Mouse (Mus musculus): ENCODE data around the gene Sel1l. TPM values are rescaled to one million over a fixed set of nuclear protein-coding genes. Genes with fewer than 3 reads are reported as not detected.

Gene Sel1l
- total RNA-seq (2015), result 66.3 TPM in 2 replicates
- total RNA-seq (2017), result 64.8 and 73.3 TPM in 2 replicates

- peak; percentile 97 for ATAC-seq (ENCODE audit: poor library complexity, severe bottlenecking)
Measured at GRCm38 (mm10) chr12:91849045-91849467, at the start of gene Sel1l. Sel1l (minus strand) TSS chr12:91849157.

- ATAC-seq (ENCODE audit: poor library complexity, severe bottlenecking), result no peak
Measured at GRCm38 (mm10) chr12:91892622-91893560, 43.9 kb upstream of the Sel1l start.

- no peak for ATAC-seq (ENCODE audit: poor library complexity, severe bottlenecking)
Measured at GRCm38 (mm10) chr12:91880431-91880830, 31.5 kb upstream of the Sel1l start.

- ATAC-seq (ENCODE audit: poor library complexity, severe bottlenecking), result no peak
Measured at GRCm38 (mm10) chr12:91878912-91879250, 29.9 kb upstream of the Sel1l start.

GRCm38 (mm10) chr12:91878056-91878911 lies 29.3 kb upstream of the Sel1l start:
- no peak for ATAC-seq (ENCODE audit: poor library complexity, severe bottlenecking)

- peak; percentile 86 for ATAC-seq (ENCODE audit: poor library complexity, severe bottlenecking)
Measured at GRCm38 (mm10) chr12:91877646-91878045, 28.7 kb upstream of the Sel1l start.

- no peak for ATAC-seq (ENCODE audit: poor library complexity, severe bottlenecking)
Measured at GRCm38 (mm10) chr12:91870671-91871070, 21.7 kb upstream of the Sel1l start.

- no peak for ATAC-seq (ENCODE audit: poor library complexity, severe bottlenecking)
Measured at GRCm38 (mm10) chr12:91869352-91869751, 20.4 kb upstream of the Sel1l start.

GRCm38 (mm10) chr12:91854330-91854729 lies 5.4 kb upstream of the Sel1l start:
- ATAC-seq (ENCODE audit: poor library complexity, severe bottlenecking), result no peak

GRCm38 (mm10) chr12:91848394-91849044 lies 438 bp downstream of the Sel1l start:
- peak; percentile 5; the same call in 1 of the 2 replicates for ATAC-seq (ENCODE audit: poor library complexity, severe bottlenecking)

GRCm38 (mm10) chr12:91846038-91846437 lies 2.9 kb downstream of the Sel1l start:
- no peak for ATAC-seq (ENCODE audit: poor library complexity, severe bottlenecking)

GRCm38 (mm10) chr12:91845393-91845792 lies 3.6 kb downstream of the Sel1l start:
- no peak for ATAC-seq (ENCODE audit: poor library complexity, severe bottlenecking)

GRCm38 (mm10) chr12:91844542-91844941 lies 4.4 kb downstream of the Sel1l start:
- no peak for ATAC-seq (ENCODE audit: poor library complexity, severe bottlenecking)

- ATAC-seq (ENCODE audit: poor library complexity, severe bottlenecking), result no peak
Measured at GRCm38 (mm10) chr12:91843888-91844287, 5.1 kb downstream of the Sel1l start.

- ATAC-seq (ENCODE audit: poor library complexity, severe bottlenecking), result no peak
Measured at GRCm38 (mm10) chr12:91841714-91842113, 7.2 kb downstream of the Sel1l start.

GRCm38 (mm10) chr12:91838261-91838660 lies 10.7 kb downstream of the Sel1l start:
- no peak for ATAC-seq (ENCODE audit: poor library complexity, severe bottlenecking)

GRCm38 (mm10) chr12:91837401-91838065 lies 11.4 kb downstream of the Sel1l start:
- no peak for ATAC-seq (ENCODE audit: poor library complexity, severe bottlenecking)

- ATAC-seq (ENCODE audit: poor library complexity, severe bottlenecking), result no peak
Measured at GRCm38 (mm10) chr12:91833939-91834333, 15.0 kb downstream of the Sel1l start.

- ATAC-seq (ENCODE audit: poor library complexity, severe bottlenecking), result no peak
Measured at GRCm38 (mm10) chr12:91833237-91833938, 15.6 kb downstream of the Sel1l start.

GRCm38 (mm10) chr12:91831410-91831809 lies 17.5 kb downstream of the Sel1l start:
- no peak for ATAC-seq (ENCODE audit: poor library complexity, severe bottlenecking)
